Mouse (Mus musculus): Measurements from ENCODE around the gene Cdkn2aipnl. TPM values are rescaled to one million over a fixed set of nuclear protein-coding genes. Genes with fewer than 3 reads are reported as not detected.

Gene Cdkn2aipnl
- polyA plus RNA-seq, 1 experiment from 2014 or later = 141 TPM

GRCm38 (mm10) chr11:52001341-52001740 is 33.9 kb downstream of the Cdkn2aipnl start:
- peak overlapping the region; percentile 79 for H3K4me3 ChIP-seq
- DNase-seq (ENCODE audit: low spot score) = no peak
- H3K4me1 ChIP-seq = peaks cover 46% of the 10 kb centered on the region
- H3K9me3 ChIP-seq (replicated peaks) = no peaks in the 10 kb centered on the region
- H3K27me3 ChIP-seq (ENCODE audit: low read depth, poor library complexity, severe bottlenecking) = no peaks in the 10 kb centered on the region
- peak overlapping the region; percentile 99 for H3K27ac ChIP-seq
- H3K36me3 ChIP-seq = peaks cover 18% of the 10 kb centered on the region
- WGBS = 79% methylated on average over 10 of the region's 10 CpGs

- Histone ChIP-seq H3K27me3 (ENCODE audit: low read depth, poor library complexity, severe bottlenecking) (no peaks in the 10 kb centered on the region), H3K4me3 (peak overlapping the region; percentile 79; the same call in 1 of the 2 replicates), H3K9me3 (replicated peaks) (no peaks in the 10 kb centered on the region), H3K4me1 (peaks cover 46% of the 10 kb centered on the region), H3K36me3 (peaks cover 13% of the 10 kb centered on the region), H3K27ac (peak overlapping the region; percentile 99; the same call in 1 of the 2 replicates)
- DNase-seq (ENCODE audit: low spot score) = no peak
- WGBS = 95% methylated on average over 8 of the region's 8 CpGs
Observed at GRCm38 (mm10) chr11:52001861-52002260, 34.4 kb downstream of the Cdkn2aipnl start.

- DNase-seq (ENCODE audit: low spot score) = no peak
- peaks cover 43% of the 10 kb centered on the region for H3K4me1 ChIP-seq
- peaks cover 2% of the 10 kb centered on the region for H3K36me3 ChIP-seq
- no peaks in the 10 kb centered on the region for H3K27me3 ChIP-seq (ENCODE audit: low read depth, poor library complexity, severe bottlenecking)
- H3K27ac ChIP-seq = peak overlapping the region; percentile 91
- H3K4me3 ChIP-seq = peak overlapping the region; percentile 73
- H3K9me3 ChIP-seq (replicated peaks) = no peaks in the 10 kb centered on the region
- WGBS = 80% methylated on average over 13 of the region's 13 CpGs
Observed at GRCm38 (mm10) chr11:52002842-52003504, 35.5 kb downstream of the Cdkn2aipnl start.

GRCm38 (mm10) chr11:52003505-52003771 is 36.0 kb downstream of the Cdkn2aipnl start:
- no peaks in the 10 kb centered on the region for H3K9me3 ChIP-seq (replicated peaks)
- 21% methylated on average over 4 of the region's 4 CpGs for WGBS
- no peak for DNase-seq (ENCODE audit: low spot score)
- H3K36me3 ChIP-seq = no peaks in the 10 kb centered on the region
- no peaks in the 10 kb centered on the region for H3K27me3 ChIP-seq (ENCODE audit: low read depth, poor library complexity, severe bottlenecking)
- peak overlapping the region; percentile 91 for H3K27ac ChIP-seq
- H3K4me3 ChIP-seq = peak overlapping the region; percentile 73
- peaks cover 38% of the 10 kb centered on the region for H3K4me1 ChIP-seq

- DNase-seq (ENCODE audit: low spot score) = peak; percentile 91
- H3K36me3 ChIP-seq = no peaks in the 10 kb centered on the region
- under 1% methylated on average over 48 of the region's 51 CpGs for WGBS
- H3K27me3 ChIP-seq (ENCODE audit: low read depth, poor library complexity, severe bottlenecking) = no peaks in the 10 kb centered on the region
- peak within 1 kb of the TSS; percentile 91 for H3K27ac ChIP-seq
- peaks cover 34% of the 10 kb centered on the region for H3K4me1 ChIP-seq
- peak within 1 kb of the TSS; percentile 73 for H3K4me3 ChIP-seq
- H3K9me3 ChIP-seq (replicated peaks) = no peaks in the 10 kb centered on the region
Observed at GRCm38 (mm10) chr11:52003772-52004528, 36.5 kb downstream of the Cdkn2aipnl start, which contains the start of gene Cdkl3. Gene Cdkl3, plus strand, starts transcription at chr11:52004221.

- H3K27ac ChIP-seq = no peak overlapping the region
- WGBS = 84% methylated on average over 2 of the region's 2 CpGs
- H3K4me3 ChIP-seq = peak overlapping the region; percentile 73; the same call in 1 of the 2 replicates
- H3K4me1 ChIP-seq = peaks cover 28% of the 10 kb centered on the region
- no peaks in the 10 kb centered on the region for H3K9me3 ChIP-seq (replicated peaks)
- DNase-seq (ENCODE audit: low spot score) = no peak
- no peaks in the 10 kb centered on the region for H3K27me3 ChIP-seq (ENCODE audit: low read depth, poor library complexity, severe bottlenecking)
- H3K36me3 ChIP-seq = no peaks in the 10 kb centered on the region
Observed at GRCm38 (mm10) chr11:52005586-52005985, 38.1 kb downstream of the Cdkn2aipnl start.

- Histone ChIP-seq H3K36me3 (no peaks in the 10 kb centered on the region), H3K9me3 (replicated peaks) (no peaks in the 10 kb centered on the region), H3K27me3 (ENCODE audit: low read depth, poor library complexity, severe bottlenecking) (no peaks in the 10 kb centered on the region), H3K4me1 (peaks cover 4% of the 10 kb centered on the region; the same call in 1 of the 2 replicates), H3K27ac (no peak overlapping the region), H3K4me3 (no peak overlapping the region)
- WGBS = 90% methylated on average over 11 of the region's 11 CpGs
- no peak for DNase-seq (ENCODE audit: low spot score)
Observed at GRCm38 (mm10) chr11:52011011-52011410, 43.5 kb downstream of the Cdkn2aipnl start.

- 90% methylated on average over 5 of the region's 5 CpGs for WGBS
- no peaks in the 10 kb centered on the region for H3K9me3 ChIP-seq (replicated peaks)
- no peaks in the 10 kb centered on the region for H3K36me3 ChIP-seq
- no peaks in the 10 kb centered on the region for H3K27me3 ChIP-seq (ENCODE audit: low read depth, poor library complexity, severe bottlenecking)
- no peaks in the 10 kb centered on the region for H3K4me1 ChIP-seq
- H3K27ac ChIP-seq = no peak overlapping the region
- H3K4me3 ChIP-seq = no peak overlapping the region
- DNase-seq (ENCODE audit: low spot score) = no peak
Observed at GRCm38 (mm10) chr11:52011541-52011940, 44.1 kb downstream of the Cdkn2aipnl start.

- Histone ChIP-seq H3K27me3 (ENCODE audit: low read depth, poor library complexity, severe bottlenecking) (no peaks in the 10 kb centered on the region), H3K27ac (no peak overlapping the region), H3K36me3 (no peaks in the 10 kb centered on the region), H3K4me3 (no peak overlapping the region), H3K9me3 (replicated peaks) (no peaks in the 10 kb centered on the region), H3K4me1 (no peaks in the 10 kb centered on the region)
- DNase-seq (ENCODE audit: low spot score) = no peak
- 88% methylated on average over 9 of the region's 9 CpGs for WGBS
Observed at GRCm38 (mm10) chr11:52018217-52018616, 50.8 kb downstream of the Cdkn2aipnl start.

Other genes starting within 250 kb of the Cdkn2aipnl start
- 10.4 and 13.4 TPM in 2 replicates for gene Sec24a, start 204.0 kb upstream of the Cdkn2aipnl start, polyA plus RNA-seq (2016; fragmentation: Nextera tagmentation; extraction: Ambion mirVana)
- 96.8 and 106 TPM in 2 replicates for gene Sar1b, start 204.0 kb upstream of the Cdkn2aipnl start, polyA plus RNA-seq (2016; fragmentation: Nextera tagmentation; extraction: Ambion mirVana)
- gene Jade2, start 110.0 kb upstream of the Cdkn2aipnl start, polyA plus RNA-seq (2016; fragmentation: Nextera tagmentation; extraction: Ambion mirVana) = 0.69 and 0.78 TPM in 2 replicates
- gene Ube2b, start 33.1 kb downstream of the Cdkn2aipnl start, polyA plus RNA-seq (2016; fragmentation: Nextera tagmentation; extraction: Ambion mirVana) = 213 and 227 TPM in 2 replicates
- gene Cdkl3, start 36.6 kb downstream of the Cdkn2aipnl start, polyA plus RNA-seq (2016; fragmentation: Nextera tagmentation; extraction: Ambion mirVana) = 11.7 and 11.8 TPM in 2 replicates
- 89.8 and 92.2 TPM in 2 replicates for gene Ppp2ca, start 131.0 kb downstream of the Cdkn2aipnl start, polyA plus RNA-seq (2016; fragmentation: Nextera tagmentation; extraction: Ambion mirVana)
- gene Olfr1373, start 177.9 kb downstream of the Cdkn2aipnl start, polyA plus RNA-seq (2016; fragmentation: Nextera tagmentation; extraction: Ambion mirVana) = not detected in 2 replicates
- gene Olfr1371, start 246.3 kb downstream of the Cdkn2aipnl start, polyA plus RNA-seq (2016; fragmentation: Nextera tagmentation; extraction: Ambion mirVana) = not detected in 2 replicates

Data from limb, embryonic 10.5 days (tissue).